Mouse (Mus musculus): ENCODE data around the gene Rusc2.

GRCm38 (mm10) chr4:43426487-43426886 lies 44.7 kb downstream of the Rusc2 start:
- TF ChIP-seq POLR2A (IDR thresholded peaks at IDR 0.05; ENCODE audit: insufficient read depth, low read depth, low read length) (no peak), CTCF (IDR thresholded peaks at IDR 0.05) (no peak), EP300 (IDR thresholded peaks at IDR 0.05; ENCODE audit: insufficient read depth, low read depth, low read length) (no peak)
